7 mouse cellular contexts compared by ENCODE assay signal in genomic region chr4:152092751-152093293, GRCm38 (mm10). TPM values are rescaled to one million over a fixed set of nuclear protein-coding genes. Genes with fewer than 3 reads are reported as not detected.
A peak's percentile ranks its signal among the peaks of the same experiment; 100 is the strongest.
DNase-seq lines count a peak whose midpoint lies in the region; ATAC-seq and TF ChIP-seq lines count a peak whose summit lies in the region.

No protein-coding gene starts in this region.

- no peak overlapping the region for H3ac ChIP-seq in myocyte (ENCODE audit: control insufficient read depth, insufficient read length)

- peak; percentile 61 for TF ChIP-seq POLR2A in myocyte (IDR thresholded peaks at IDR 0.05; ENCODE audit: insufficient read length, low read depth)

- peak overlapping the region; percentile 77 for H3K27ac ChIP-seq in layer of hippocampus, adult 2 months

- H3K4me3 ChIP-seq in layer of hippocampus, adult 2 months, result peak overlapping the region; percentile 17
- no peak overlapping the region for H3K4me3 ChIP-seq in myocyte

- peak overlapping the region; percentile 87 for H3K4me2 ChIP-seq in myocyte (ENCODE audit: low read depth)

- no peaks in the 10 kb centered on the region for H3K27me3 ChIP-seq in myocyte (ENCODE audit: control insufficient read depth, insufficient read depth, insufficient read length)

- peaks cover 64% of the 10 kb centered on the region for H3K79me2 ChIP-seq in myocyte (ENCODE audit: control insufficient read depth, insufficient read depth)

- no peak for DNase-seq in layer of hippocampus, adult 2 months (ENCODE audit: low spot score in 2 of 2)
- DNase-seq in layer of hippocampus, postnatal 36 days, result no peak
- peak; percentile 27 for DNase-seq in NIH3T3 (ENCODE audit: low read depth)
- no peak for DNase-seq in thymus, postnatal 0 days (ENCODE audit: low spot score)
- DNase-seq in cerebellum, postnatal 4 days (ENCODE audit: low spot score in 2 of 2), result no peak

- peak; percentile 87 for ATAC-seq in erythroblast, adult 5-6 weeks (replicated peaks; ENCODE audit: low FRiP score, poor library complexity, severe bottlenecking)

- no peak for TF ChIP-seq CTCF in layer of hippocampus, adult 2 months (conservative IDR thresholded peaks at IDR 0.05)

- H3K36me3 ChIP-seq in myocyte (ENCODE audit: control insufficient read depth, insufficient read depth), result peaks cover 3% of the 10 kb centered on the region

TF ChIP-seq in myocyte, 11 proteins besides CTCF, POLR2A, EP300 and RAD21:
- TF ChIP-seq USF1 (IDR thresholded peaks at IDR 0.05; ENCODE audit: low read depth), result no peak
- TF ChIP-seq POLR2AphosphoS2 (IDR thresholded peaks at IDR 0.05; ENCODE audit: insufficient read length, low read depth), result peak; percentile 57
- TF ChIP-seq CEBPB (IDR thresholded peaks at IDR 0.05; ENCODE audit: insufficient read depth, poor library complexity, severe bottlenecking), result no peak
- peak in 2 of 3 experiments; percentile 14 to 64 for TF ChIP-seq MYOG (IDR thresholded peaks at IDR 0.05; ENCODE audit: control insufficient read depth in 1 of 3, insufficient read depth in 1 of 3, insufficient read length in 2 of 3, low read depth in 2 of 3)
- no peak for TF ChIP-seq TCF3 (IDR thresholded peaks at IDR 0.05; ENCODE audit: insufficient read length, low read depth)
- no peak for TF ChIP-seq E2F4 (IDR thresholded peaks at IDR 0.05; ENCODE audit: insufficient read depth)
- TF ChIP-seq MYOD1 (IDR thresholded peaks at IDR 0.05; ENCODE audit: control insufficient read depth in 1 of 3, insufficient read length in 2 of 3, low read depth in 2 of 3), result peak in 1 of 3 experiments; percentile 30

RNA-seq across cellular contexts. Expression of gene Plekhg5, which starts 20.5 kb away (rescaled TPM):
- total RNA-seq in layer of hippocampus, adult 2 months (2021), result 100 to 1,000 TPM; 163 to 164 TPM
- total RNA-seq in layer of hippocampus, postnatal 36 days (2021), result 100 to 1,000 TPM; 158 to 166 TPM
- 0.42 TPM in 1 of 2 replicates, not detected in the other for total RNA-seq in erythroblast, adult 5-6 weeks (2015; ENCODE audit: low replicate concordance)
- total RNA-seq in erythroblast, adult 5-6 weeks (2017; ENCODE audit: low replicate concordance), result 1.4 and 2.0 TPM in 2 replicates
- 65.8 TPM for polyA plus RNA-seq in myocyte (2012; fragmentation: generic; extraction: Trizol)
- 3.4 and 3.9 TPM in 2 replicates for polyA plus RNA-seq in thymus, postnatal 0 days (2015; fragmentation: Nextera tagmentation; extraction: Ambion mirVana)

RNA-seq across cellular contexts. Expression of gene Tnfrsf25, which starts 22.9 kb away (rescaled TPM):
- total RNA-seq in layer of hippocampus, adult 2 months (2021), result 10 to 100 TPM; 22.7 to 48.4 TPM
- total RNA-seq in layer of hippocampus, postnatal 36 days (2021), result 10 to 100 TPM; 46.5 to 65.3 TPM
- total RNA-seq in erythroblast, adult 5-6 weeks (2015; ENCODE audit: low replicate concordance), result not detected in 2 replicates
- total RNA-seq in erythroblast, adult 5-6 weeks (2017; ENCODE audit: low replicate concordance), result not detected in 2 replicates
- 4.0 TPM for polyA plus RNA-seq in myocyte (2012; fragmentation: generic; extraction: Trizol)
- polyA plus RNA-seq in thymus, postnatal 0 days (2015; fragmentation: Nextera tagmentation; extraction: Ambion mirVana), result 37.7 and 44.1 TPM in 2 replicates

RNA-seq across cellular contexts. Expression of gene Nol9, which starts 53.7 kb away (rescaled TPM):
- total RNA-seq in layer of hippocampus, adult 2 months (2021), result 10 to 100 TPM; 19.9 to 21.0 TPM
- total RNA-seq in layer of hippocampus, postnatal 36 days (2021), result 10 to 100 TPM; 19.7 to 21.3 TPM
- 6.7 and 7.3 TPM in 2 replicates for total RNA-seq in erythroblast, adult 5-6 weeks (2015; ENCODE audit: low replicate concordance)
- 3.9 and 6.3 TPM in 2 replicates for total RNA-seq in erythroblast, adult 5-6 weeks (2017; ENCODE audit: low replicate concordance)
- 28.5 TPM for polyA plus RNA-seq in myocyte (2012; fragmentation: generic; extraction: Trizol)
- polyA plus RNA-seq in thymus, postnatal 0 days (2015; fragmentation: Nextera tagmentation; extraction: Ambion mirVana), result 22.8 and 24.9 TPM in 2 replicates

RNA-seq across cellular contexts. Expression of gene Tas1r1, which starts 54.5 kb away (rescaled TPM):
- under 1 TPM; 0.69 to 0.76 TPM for total RNA-seq in layer of hippocampus, adult 2 months (2021)
- total RNA-seq in layer of hippocampus, postnatal 36 days (2021), result under 1 TPM; 0.33 to 0.62 TPM
- 1.9 TPM in 1 of 2 replicates, not detected in the other for total RNA-seq in erythroblast, adult 5-6 weeks (2015; ENCODE audit: low replicate concordance)
- not detected in 2 replicates for total RNA-seq in erythroblast, adult 5-6 weeks (2017; ENCODE audit: low replicate concordance)
- polyA plus RNA-seq in myocyte (2012; fragmentation: generic; extraction: Trizol), result 14.7 TPM
- 0.32 and 0.59 TPM in 2 replicates for polyA plus RNA-seq in thymus, postnatal 0 days (2015; fragmentation: Nextera tagmentation; extraction: Ambion mirVana)

RNA-seq across cellular contexts. Expression of gene Espn, which starts 59.3 kb away (rescaled TPM):
- total RNA-seq in layer of hippocampus, adult 2 months (2021), result 1 to 10 TPM; 1.2 to 1.9 TPM
- 1 to 10 TPM; 1.4 to 1.5 TPM for total RNA-seq in layer of hippocampus, postnatal 36 days (2021)
- not detected in 2 replicates for total RNA-seq in erythroblast, adult 5-6 weeks (2015; ENCODE audit: low replicate concordance)
- 0.34 and 0.42 TPM in 2 replicates for total RNA-seq in erythroblast, adult 5-6 weeks (2017; ENCODE audit: low replicate concordance)
- 0.65 TPM for polyA plus RNA-seq in myocyte (2012; fragmentation: generic; extraction: Trizol)
- 3.2 and 3.6 TPM in 2 replicates for polyA plus RNA-seq in thymus, postnatal 0 days (2015; fragmentation: Nextera tagmentation; extraction: Ambion mirVana)

Comparison
In these comparisons a context has a peak if more than half of its experiments do, and no peak if none do; other contexts are left out.
1. RNA of gene Plekhg5, which starts 20.5 kb away (total RNA-seq): 158 to 166 TPM in layer of hippocampus, postnatal 36 days and 163 to 164 TPM in layer of hippocampus, adult 2 months; 0.42 to 2.0 TPM in erythroblast, adult 5-6 weeks; every median in the first group is over 10 times any median in the second.
2. RNA of gene Tnfrsf25, which starts 22.9 kb away (total RNA-seq): 46.5 to 65.3 TPM in layer of hippocampus, postnatal 36 days and 22.7 to 48.4 TPM in layer of hippocampus, adult 2 months; not detected in erythroblast, adult 5-6 weeks; every median in the first group is over 10 times any median in the second.